Mouse (Mus musculus) MEL (cell line): ENCODE data around the gene Clmp.

ENCODE experiments used
- CHD2 ChIP-seq: IDR thresholded peaks from 2 replicates; pipeline ENCODE4 v1.6.1; 2011; ENCODE audit warnings: low read length, improper control_type of control experiment
- CTCF ChIP-seq, 3 experiments: IDR thresholded peaks in 2 of 3; conservative IDR thresholded peaks in 1 of 3; 2 replicates each; pipeline ENCODE4 v1.5.1; 2011 to 2012; ENCODE audit warnings: low read length in 3 of 3, low read depth in 2 of 3, mild to moderate bottlenecking in 2 of 3, improper control_type of control experiment in 1 of 3, inconsistent platforms in 1 of 3, mixed read lengths in 1 of 3, moderate library complexity in 1 of 3; ENCODE audit not compliant: control insufficient read depth in 1 of 3, insufficient read depth in 1 of 3, poor library complexity in 1 of 3, severe bottlenecking in 1 of 3
- E2F4 ChIP-seq: IDR thresholded peaks from 2 replicates; pipeline ENCODE4 v1.6.1; 2011; ENCODE audit warnings: low read depth, low read length, improper control_type of control experiment, borderline replicate concordance
- EP300 ChIP-seq, 2 experiments: IDR thresholded peaks; 2 replicates each; pipeline ENCODE4 v1.6.1; 2011; ENCODE audit warnings: improper control_type of control experiment in 2 of 2, low read length in 2 of 2, low read depth in 1 of 2, mild to moderate bottlenecking in 1 of 2
- GATA1 ChIP-seq: IDR thresholded peaks from 2 replicates; pipeline ENCODE4 v1.6.1; 2011; ENCODE audit warnings: low read depth, low read length, improper control_type of control experiment
- KAT2A ChIP-seq: conservative IDR thresholded peaks from 2 replicates; pipeline ENCODE4 v1.6.1; 2012; ENCODE audit warnings: low read depth, low read length, improper control_type of control experiment, inconsistent platforms
- MAFK ChIP-seq: IDR thresholded peaks from 2 replicates; pipeline ENCODE4 v1.6.1; 2011; ENCODE audit warnings: low read depth, mild to moderate bottlenecking, low read length, improper control_type of control experiment, borderline replicate concordance
- MAX ChIP-seq: IDR thresholded peaks from 2 replicates; pipeline ENCODE4 v1.6.1; 2011; ENCODE audit warnings: low read length, improper control_type of control experiment
- MYB ChIP-seq: IDR thresholded peaks from 2 replicates; pipeline ENCODE4 v1.6.1; 2011; ENCODE audit warnings: mild to moderate bottlenecking, low read depth, low read length, improper control_type of control experiment
- POLR2A ChIP-seq, 2 experiments: IDR thresholded peaks; 2 replicates each; pipeline ENCODE4 v1.6.1; 2011 to 2012; ENCODE audit warnings: low read length in 2 of 2, mild to moderate bottlenecking in 2 of 2, control low read depth in 1 of 2, improper control_type of control experiment in 1 of 2, low read depth in 1 of 2, moderate library complexity in 1 of 2; ENCODE audit not compliant: control insufficient read depth in 1 of 2, insufficient read depth in 1 of 2, poor library complexity in 1 of 2
- SIN3A ChIP-seq: IDR thresholded peaks from 2 replicates; pipeline ENCODE4 v1.6.1; 2012; ENCODE audit warnings: low read length, improper control_type of control experiment, inconsistent platforms
- ZKSCAN1 ChIP-seq: IDR thresholded peaks from 2 replicates; pipeline ENCODE4 v1.6.1; 2012; ENCODE audit warnings: low read depth, mild to moderate bottlenecking, inconsistent platforms, low read length, improper control_type of control experiment, moderate library complexity

DNA sequence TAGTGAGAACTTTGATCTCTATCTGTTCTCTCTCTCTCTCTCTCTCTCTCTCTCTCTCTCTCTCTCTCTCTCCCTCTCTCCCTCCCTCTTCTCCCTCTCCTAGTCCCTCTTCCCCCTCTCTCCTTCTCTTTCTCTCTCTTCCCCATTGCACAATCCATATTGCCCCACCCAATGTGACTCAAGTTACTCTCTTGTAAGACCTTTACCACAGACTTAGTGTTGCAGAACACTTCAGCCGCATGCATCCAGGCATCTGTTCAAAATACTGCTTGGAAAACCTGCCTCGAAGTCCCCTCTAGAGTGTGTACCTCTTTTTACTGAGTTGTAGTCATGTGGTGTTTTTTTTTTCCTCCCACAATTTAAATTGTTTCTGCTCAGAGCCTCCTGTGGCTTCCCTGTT lies 44.4 kb upstream of the Clmp start:
- TF ChIP-seq CTCF (IDR thresholded peaks at IDR 0.05 in 2 of 3, conservative IDR thresholded peaks at IDR 0.05 in 1 of 3; ENCODE audit: control insufficient read depth in 1 of 3, insufficient read depth in 1 of 3, low read depth in 2 of 3, low read length in 3 of 3, poor library complexity in 1 of 3, severe bottlenecking in 1 of 3) (no peak), MYB (no peak), EP300 (IDR thresholded peaks at IDR 0.05; ENCODE audit: low read depth in 1 of 2, low read length in 2 of 2) (no peak), ZKSCAN1 (no peak), KAT2A (no peak), CHD2 (no peak), SIN3A (no peak), E2F4 (no peak), MAFK (no peak), POLR2A (IDR thresholded peaks at IDR 0.05; ENCODE audit: control insufficient read depth in 1 of 2, insufficient read depth in 1 of 2, low read depth in 1 of 2, low read length in 2 of 2, poor library complexity in 1 of 2) (no peak), GATA1 (no peak), MAX (no peak)
